Mouse (Mus musculus) left cerebral cortex, adult 9 months (tissue): ENCODE data around the gene Tmem51.
"Not testable (repeated sequence)": the region's sequence is repeated elsewhere in the genome, so short reads cannot be mapped to it uniquely, and the experiment has no call there.

Experiments used
- DNase-seq, 2 experiments: peaks; one replicate each; pipeline ENCODE4 v3.0.0; 2022; ENCODE audit warnings: low spot score in 2 of 2

Gene Tmem51

GRCm38 (mm10) chr4:142060455-142061378, 23.4 kb downstream of the Tmem51 start:
- DNase-seq = no peak

GRCm38 (mm10) chr4:142059841-142060193, 24.3 kb downstream of the Tmem51 start:
- DNase-seq = no peak

GRCm38 (mm10) chr4:142059113-142059840, 24.8 kb downstream of the Tmem51 start:
- no peak for DNase-seq

GRCm38 (mm10) chr4:142057529-142058216, 26.4 kb downstream of the Tmem51 start:
- DNase-seq = peak in 1 of 2 experiments; percentile 43

- no peak for DNase-seq
Observed at GRCm38 (mm10) chr4:142055600-142055999, 28.5 kb downstream of the Tmem51 start.

GRCm38 (mm10) chr4:142054580-142054979, 29.5 kb downstream of the Tmem51 start:
- DNase-seq = no peak

- DNase-seq = no peak
Observed at GRCm38 (mm10) chr4:142053661-142054448, 30.2 kb downstream of the Tmem51 start.

- DNase-seq = no peak
Observed at GRCm38 (mm10) chr4:142053261-142053660, 30.8 kb downstream of the Tmem51 start.

GRCm38 (mm10) chr4:142052391-142053132, 31.5 kb downstream of the Tmem51 start:
- DNase-seq = no peak

- DNase-seq = not testable (repeated sequence)
Observed at GRCm38 (mm10) chr4:142051883-142052282, 32.2 kb downstream of the Tmem51 start.

GRCm38 (mm10) chr4:142049963-142050362, 34.1 kb downstream of the Tmem51 start:
- no peak for DNase-seq

GRCm38 (mm10) chr4:142048391-142048790, 35.7 kb downstream of the Tmem51 start:
- DNase-seq = no peak

GRCm38 (mm10) chr4:142047005-142047404, 37.1 kb downstream of the Tmem51 start:
- DNase-seq = no peak

- DNase-seq = no peak
Observed at GRCm38 (mm10) chr4:142046496-142046895, 37.6 kb downstream of the Tmem51 start.

GRCm38 (mm10) chr4:142045595-142046163, 38.4 kb downstream of the Tmem51 start:
- no peak for DNase-seq

GRCm38 (mm10) chr4:142044452-142044851, 39.7 kb downstream of the Tmem51 start:
- no peak for DNase-seq

- no peak for DNase-seq
Observed at GRCm38 (mm10) chr4:142039662-142040353, 44.3 kb downstream of the Tmem51 start.

GRCm38 (mm10) chr4:142037897-142038296, 46.2 kb downstream of the Tmem51 start:
- DNase-seq = no peak

GRCm38 (mm10) chr4:142028533-142028932, 55.6 kb downstream of the Tmem51 start:
- no peak for DNase-seq

GRCm38 (mm10) chr4:142026965-142027364, 57.1 kb downstream of the Tmem51 start:
- no peak for DNase-seq
